Mouse (Mus musculus) cerebellum, adult 18-20 months (tissue): ENCODE measurements around the gene Klf7.

Experiments
- DNase-seq, 2 experiments: peaks; one replicate each; pipeline ENCODE4 v3.0.0; 2021

Klf7 gene

DNA sequence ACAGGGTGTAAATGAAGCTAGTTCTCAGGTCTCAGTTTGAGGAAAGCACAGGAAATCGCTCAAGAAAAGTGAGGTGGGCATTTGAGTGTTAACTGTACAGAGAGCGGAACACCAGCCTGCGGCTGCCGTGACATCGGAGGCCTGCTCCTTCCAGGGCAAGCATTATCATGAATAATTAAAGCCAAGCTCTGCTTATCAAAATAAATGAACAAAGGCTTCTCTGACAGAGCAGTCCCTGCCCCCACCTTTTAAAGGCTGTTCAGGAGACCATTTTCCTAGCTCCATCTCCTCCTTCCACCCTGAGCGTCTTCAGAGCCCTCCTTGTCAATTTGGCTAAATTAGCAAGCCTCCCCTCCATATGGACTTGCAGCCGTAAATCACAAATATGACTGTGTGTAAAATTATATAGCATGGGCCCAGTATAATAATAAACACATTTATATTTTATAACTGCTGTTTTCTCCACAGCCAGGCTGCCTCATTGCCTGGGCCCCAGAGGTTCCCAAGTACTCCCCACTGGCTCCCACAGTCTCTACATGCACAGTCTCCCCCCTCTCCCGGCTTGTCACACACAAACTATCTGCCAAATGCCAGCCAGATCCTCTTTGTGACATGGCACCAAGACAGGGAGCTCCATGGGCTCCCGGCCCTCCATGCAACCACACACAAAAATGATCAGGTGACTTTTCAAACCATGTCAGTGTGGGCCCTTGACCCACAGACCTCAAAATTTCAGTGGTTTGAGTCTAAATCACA, 61.2 kb downstream of the Klf7 start:
- DNase-seq, result peak in 1 of 2 experiments; percentile 27

DNA sequence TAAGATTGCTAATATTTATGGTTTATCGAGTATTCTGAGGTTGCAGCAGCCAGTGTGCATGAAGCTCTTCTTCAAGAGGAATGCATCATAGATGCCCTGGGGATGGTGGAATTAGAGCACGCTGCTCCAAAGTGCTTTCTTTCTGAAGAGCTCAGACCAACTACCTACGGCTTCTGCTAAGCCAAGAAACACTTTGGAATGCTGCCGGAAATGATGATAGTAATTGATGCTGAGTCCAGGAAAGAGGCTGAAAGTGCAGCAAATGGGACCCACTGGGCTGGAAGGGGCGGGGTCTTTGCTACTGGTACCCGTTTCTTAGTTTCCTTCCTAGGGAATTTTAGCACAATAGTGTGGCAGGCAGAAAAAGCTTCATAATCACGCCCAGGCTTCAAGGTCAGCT, 62.0 kb downstream of the Klf7 start:
- DNase-seq, result peak in 1 of 2 experiments; percentile 30

DNA sequence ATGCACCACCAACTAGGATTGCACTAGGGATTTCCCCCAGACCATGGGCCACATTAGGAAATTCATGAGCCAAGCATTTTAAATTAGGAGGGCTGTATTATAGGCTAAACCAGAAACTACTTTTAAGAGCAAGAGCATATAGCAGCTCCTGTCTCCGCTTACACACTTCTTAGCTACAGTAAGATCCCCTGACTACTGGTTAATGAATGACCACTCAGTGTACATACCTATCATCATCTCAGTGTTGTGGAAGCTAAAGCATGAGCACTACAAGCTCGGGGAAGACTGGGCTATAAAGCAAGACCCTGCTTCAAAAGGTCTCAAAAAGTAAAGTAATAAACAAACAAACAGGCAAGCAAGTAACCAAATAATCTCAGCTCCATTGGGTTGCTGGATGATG, 65.5 kb downstream of the Klf7 start:
- no peak for DNase-seq

DNA sequence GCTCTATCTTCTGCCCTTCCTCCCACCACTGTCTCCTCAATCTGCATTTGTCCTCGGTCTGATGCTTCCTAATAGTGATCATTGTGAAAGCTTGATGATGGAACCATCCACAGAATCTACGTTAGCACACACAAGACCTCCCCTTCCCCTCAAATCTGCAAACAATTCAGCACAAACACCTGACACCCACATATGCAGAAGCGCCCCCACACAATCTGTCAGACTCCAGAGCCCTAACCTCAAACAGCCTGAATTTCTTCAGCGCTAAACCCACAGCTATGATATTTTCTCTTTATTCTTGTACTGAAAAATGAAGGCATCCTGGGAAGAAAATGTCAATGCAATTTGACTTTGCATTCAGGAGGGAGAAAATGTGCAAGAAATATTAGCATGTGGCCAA, 66.1 kb downstream of the Klf7 start:
- DNase-seq, result no peak

DNA sequence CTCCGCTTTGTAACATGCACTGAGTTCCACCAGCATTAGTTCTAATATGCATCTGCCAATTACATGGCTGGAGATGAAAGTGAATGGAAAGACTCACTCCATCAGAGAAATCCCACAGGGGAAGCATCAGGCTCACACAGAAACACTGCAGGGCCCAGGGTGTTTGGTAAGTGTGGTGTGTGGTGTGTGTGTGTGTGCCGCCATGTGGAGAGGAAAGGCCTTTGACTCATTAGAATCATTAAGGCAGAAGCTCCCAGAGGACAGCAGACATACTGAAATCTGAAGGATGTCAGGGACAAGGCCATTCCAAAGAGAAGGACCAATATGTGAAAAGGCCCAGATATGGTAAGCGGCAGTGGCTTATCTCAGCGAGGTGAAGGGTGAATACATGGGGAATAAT, 66.9 kb downstream of the Klf7 start:
- no peak for DNase-seq

DNA sequence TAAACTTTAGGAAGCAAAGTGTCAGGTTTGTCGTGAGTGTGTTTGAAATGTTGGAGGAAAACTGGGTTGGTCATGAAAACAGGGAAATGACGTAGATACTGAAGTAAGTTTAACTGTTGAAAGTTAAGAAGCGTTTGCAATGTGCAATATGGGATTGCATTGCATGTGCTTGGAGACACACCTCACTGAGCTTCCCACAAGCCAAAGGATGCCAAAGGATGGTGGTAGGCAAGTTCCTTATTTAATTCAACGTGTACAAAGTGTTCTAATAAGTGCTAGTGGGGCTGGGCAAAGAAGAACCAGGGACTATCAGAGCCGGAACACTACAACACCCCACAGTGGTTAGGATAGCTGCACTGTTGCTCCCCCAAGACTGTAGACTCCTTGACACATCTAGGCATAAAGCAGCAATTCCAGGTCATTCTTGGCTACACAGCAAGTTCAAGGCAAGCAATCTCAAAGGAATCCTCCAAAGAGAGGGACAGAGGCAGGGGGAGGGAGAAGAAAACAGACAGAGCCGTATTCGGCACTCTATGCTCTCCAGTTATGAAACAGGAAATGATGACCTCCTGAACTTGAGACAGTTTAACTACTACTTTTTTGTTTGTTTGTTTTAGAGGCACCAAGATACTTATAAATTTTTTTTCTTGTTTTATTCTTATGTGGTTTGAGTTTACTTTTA, 69.9 kb downstream of the Klf7 start:
- DNase-seq, result no peak

DNA sequence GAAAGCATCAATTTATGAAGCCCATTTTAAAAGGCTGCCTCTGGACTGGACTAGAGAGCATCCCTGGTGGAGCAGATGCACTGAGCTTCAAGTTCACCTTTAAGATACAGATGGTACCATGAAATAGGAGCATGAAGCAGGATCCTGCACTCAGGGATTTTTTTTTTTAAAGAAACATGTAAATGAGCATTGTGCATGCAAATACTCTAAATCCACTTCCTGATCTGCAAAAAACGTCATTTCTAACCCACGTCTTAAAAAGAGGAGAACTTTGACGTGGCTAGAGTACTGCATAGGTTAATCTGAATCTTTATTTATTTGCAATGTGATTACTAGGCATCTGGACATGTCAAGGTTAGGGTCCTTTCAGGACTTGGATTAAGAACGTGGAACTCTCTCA, 73.5 kb downstream of the Klf7 start:
- no peak for DNase-seq

DNA sequence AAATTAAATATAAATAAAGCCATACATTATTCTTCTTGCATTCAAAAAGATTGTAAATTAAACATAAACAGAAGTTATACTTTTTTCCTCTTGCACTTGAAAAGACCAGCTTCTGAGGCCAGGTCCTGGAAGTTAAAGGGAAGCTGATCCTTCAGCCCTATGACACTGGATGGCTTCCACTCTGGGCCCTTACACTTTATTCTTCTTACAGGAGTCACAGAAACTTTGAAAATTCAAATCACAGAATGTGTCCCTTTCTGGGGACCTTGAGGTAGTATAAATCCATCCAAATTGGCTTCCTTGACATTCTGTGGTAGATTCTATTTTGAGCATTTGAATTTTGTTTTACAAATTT, 75.3 kb downstream of the Klf7 start:
- no peak for DNase-seq

DNA sequence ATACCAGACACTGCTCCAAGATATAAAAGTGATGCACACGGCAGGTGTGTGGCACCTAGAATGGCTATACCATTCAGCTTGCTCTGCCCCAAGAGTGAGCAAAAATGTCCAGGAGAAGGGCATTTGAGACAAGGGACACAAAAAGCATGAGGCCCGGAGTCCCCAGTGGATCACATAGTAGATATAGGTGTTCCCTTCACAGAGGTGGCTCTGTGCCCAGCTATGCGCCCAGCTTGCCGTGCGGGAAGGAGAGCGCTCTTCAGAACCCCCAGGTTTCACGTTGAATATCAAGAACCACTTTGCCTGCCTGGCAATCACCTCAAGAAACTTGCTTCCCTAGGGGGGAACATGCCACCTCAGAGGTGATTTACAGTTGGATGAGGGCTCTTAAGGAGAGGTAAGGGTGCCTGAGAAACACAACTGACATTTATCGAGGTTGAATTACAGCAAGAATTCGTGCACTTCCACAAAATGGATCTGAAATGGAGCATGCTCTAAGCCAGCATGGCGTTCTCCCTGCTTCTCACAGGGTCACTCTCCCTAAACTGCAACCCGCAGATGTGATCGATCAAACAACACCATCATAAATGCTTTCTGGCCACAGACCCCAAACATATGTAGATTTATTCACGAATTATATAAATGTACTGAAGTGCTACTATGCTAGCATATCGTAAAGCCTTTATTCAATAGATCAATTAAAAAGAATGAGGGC, 75.8 kb downstream of the Klf7 start:
- DNase-seq, result peak; percentile 22 to 40

DNA sequence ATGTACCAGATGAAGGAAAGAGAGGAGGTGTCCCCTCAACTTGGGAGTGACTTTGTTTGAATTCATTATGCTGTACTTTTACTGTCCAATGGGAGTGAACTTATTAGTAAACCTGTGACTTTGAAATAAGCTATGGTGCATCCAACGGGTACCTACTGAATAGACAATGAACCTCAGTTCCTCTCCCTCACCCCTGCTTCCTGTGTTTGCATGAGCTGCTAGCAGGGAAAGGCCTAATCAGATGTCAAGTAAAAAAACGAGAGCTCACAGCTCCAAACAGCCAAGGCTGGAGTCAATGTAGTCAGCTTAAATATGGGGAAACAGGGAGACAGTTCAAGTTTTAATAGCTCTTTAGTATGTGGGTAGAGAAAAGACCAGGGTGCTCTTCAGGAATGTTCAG, 77.5 kb downstream of the Klf7 start:
- no peak for DNase-seq

DNA sequence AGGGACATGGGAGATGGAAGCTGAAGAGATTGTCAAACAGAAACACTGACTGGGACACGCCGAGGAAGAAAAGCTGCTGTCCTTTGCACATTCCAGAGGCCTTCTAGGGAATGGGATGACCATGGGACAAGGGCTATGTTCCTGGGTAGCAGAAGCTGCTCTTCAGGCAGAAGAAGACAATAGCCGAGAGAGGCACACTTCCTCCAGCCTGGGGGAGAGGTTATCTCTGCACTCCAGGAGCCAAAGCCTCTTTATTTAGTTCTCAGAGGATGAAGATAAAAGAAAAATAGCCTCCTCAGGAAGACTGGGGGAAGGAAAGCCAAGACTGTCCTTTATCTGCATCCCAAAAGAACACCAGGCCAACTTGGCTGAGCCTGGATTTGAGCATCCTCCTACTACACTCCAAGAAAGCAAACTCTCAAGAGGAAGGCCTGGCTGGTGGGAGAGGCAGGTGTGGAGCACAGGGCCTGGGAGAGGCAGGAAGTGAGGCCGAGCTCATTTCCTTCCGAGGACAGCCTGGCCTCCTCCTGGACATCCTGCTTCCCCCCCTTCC, 81.2 kb downstream of the Klf7 start:
- DNase-seq, result no peak

DNA sequence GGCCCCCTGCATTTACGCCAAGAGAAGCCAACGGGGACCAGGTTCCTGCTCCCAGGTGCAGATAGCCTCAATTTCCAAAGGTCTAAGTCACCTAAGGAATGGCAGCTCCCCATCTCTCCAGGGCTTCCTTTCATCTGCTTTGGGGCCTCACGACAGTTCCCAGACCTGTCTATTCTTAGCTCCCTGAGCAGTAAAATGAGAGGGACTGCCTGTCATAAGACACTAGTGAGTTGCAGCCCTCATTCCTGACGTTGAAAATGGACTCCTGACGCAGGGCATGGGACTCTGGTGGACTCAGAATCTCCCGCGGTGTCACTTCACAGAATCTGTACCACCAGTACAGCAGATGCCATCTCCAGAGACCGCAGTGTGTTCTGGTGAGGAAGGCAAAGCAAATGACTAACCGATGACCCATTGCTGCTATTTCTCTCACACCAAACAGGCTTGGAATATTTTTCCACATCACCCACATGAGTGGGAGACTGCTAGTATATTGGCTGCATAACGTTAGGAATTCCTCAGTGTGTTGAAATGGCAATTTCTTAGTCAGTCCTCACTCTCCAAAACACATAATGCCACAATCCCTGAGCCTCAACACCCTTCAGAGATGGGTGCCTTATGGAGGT, 81.9 kb downstream of the Klf7 start:
- no peak for DNase-seq

DNA sequence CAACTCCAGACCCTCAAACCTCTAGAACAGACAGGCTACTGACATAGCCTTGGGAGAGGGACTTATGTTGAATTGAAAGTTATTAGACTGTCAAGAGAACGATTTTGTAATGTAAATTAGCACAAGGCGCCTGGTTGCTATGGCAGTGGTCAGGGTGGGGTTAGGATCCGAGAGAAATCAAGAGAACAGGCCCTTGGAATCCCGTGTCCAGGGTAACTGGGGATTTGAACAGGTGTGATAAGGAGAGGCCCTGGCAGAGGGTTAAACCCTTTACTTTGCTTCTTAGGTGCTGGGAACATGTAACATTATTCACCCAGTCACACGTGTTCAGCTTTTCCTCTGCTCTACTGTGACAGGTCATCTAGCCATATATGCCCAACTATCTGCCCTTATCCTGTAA, 83.7 kb downstream of the Klf7 start:
- no peak for DNase-seq

DNA sequence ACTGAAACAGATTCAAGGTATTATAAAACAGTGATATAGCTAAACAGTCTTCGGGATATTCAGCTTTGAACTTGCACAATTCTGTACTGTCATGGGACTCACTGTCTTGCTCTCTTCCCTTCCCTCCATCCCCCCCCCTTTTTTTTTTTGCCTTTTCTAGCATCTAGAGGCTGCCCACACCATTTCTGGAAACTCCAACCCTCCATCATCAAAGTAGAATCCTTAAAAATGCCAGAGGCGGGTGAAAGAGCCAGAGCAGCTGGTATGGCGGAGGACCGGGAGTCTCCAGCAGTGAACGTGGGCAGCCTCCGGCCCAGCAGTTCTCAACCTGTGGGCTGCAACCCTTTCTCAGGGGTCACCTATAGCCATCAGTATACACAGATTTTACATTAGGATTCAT, 84.3 kb downstream of the Klf7 start:
- no peak for DNase-seq

DNA sequence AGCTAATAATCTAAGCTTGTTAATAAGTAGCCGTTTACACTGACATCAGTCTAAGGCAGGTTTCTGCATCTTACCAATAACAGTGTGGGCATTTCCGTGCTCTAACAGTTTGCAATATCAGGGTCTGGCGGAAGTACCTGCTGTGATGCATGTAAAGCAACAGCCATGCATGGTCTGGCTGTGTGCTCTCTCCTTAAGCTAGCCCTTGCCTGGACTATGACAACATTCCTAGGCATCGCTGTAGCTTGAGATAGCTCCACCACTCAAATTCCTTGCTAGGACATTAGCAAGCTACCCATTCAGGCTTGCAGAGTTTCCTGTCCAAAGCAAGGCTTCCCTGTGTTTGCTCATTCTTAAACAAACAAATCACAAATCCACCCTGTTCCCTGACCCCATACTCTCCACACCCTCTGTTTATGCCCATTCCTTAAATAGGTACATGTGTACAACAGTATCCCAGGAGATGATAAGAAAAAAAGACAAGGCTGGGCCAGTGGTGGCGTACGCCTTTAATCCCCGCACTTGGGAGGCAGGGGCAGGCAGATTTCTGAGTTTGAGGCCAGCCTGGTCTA, 85.1 kb downstream of the Klf7 start:
- DNase-seq, result no peak

DNA sequence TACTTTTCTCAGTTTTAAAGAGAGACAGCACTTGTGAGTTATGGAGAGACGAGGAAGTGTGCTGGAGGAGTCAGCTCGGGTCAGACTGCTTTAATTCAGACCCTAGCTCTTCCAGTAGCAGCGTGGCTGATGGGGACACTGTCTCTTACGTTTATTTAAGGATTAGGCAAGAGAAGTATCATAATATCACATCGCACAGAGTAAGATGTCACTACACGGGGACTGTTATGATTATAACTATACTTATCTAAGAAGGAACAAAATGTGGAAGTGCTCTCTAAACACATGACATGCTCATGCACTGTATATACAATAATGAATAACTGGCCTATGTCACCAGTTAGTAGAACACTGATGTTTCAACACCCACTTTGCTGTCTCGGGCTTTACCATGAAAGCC, 86.3 kb downstream of the Klf7 start:
- DNase-seq, result no peak

DNA sequence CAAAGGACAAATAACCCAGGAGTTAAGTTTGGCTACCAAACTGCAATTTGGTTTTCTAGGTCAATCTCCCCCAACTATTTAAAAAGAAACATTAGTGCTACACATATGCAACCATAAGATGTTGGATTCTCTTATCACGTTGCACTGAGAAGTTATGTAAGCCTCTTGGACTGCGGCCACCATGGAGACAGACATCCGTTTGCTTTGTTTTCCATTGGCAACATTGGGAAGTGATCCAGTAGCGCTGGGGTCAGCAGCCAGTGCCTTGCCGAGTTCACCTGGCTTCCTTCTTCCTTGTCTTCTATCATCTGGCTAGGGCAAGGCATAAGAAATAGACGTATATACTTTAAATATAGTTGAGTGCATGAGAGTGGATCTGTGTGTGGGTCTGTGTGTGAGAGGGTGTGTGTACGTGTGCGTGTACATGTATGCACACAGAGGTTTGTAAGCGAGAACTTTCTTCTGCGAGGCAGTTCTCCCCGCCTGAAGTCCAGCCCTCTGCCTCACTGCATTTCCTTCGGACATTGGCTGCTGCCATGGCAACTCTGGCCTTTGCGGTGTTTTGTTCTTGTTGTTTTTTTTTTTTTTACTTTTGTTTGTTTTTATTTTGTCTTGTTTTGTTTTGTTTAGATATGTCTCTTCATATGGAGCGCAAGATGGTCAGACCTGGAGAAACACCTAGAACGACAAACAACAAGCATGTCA, 86.8 kb downstream of the Klf7 start:
- DNase-seq, result peak; percentile 48 to 54

DNA sequence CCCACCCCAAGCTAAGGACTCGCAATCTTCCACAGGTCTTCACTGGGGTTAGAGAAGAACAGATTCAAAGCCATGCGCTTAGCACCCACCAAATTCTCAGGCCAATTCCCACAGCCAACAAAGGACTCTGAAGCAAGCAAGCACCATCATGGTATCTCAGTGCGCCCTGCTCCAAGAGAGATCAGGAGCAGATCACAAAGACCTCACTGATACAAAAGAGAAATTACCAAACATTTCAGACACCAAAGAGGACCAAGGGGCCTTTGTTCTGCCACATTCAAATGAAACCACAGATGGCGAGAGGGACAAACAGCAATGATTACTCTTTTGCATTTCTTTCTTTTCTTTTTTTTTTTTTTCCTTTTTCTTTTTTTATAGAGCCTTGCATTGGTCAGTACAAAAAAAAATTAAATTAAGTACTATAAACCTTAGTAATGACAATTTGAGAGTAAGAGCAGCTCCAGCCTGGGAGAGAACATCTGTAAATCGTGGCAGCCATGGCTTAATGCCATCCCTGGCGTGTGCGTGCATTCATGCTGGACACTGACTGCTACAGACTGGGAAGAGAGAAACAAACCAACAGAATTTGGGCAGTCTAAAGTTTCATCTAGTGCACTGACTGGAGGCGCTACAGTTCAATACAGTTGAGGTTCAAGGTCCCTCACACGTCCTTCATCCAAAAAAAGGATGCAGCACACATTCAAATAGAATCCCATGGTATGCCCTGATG, 89.4 kb downstream of the Klf7 start:
- DNase-seq, result no peak

DNA sequence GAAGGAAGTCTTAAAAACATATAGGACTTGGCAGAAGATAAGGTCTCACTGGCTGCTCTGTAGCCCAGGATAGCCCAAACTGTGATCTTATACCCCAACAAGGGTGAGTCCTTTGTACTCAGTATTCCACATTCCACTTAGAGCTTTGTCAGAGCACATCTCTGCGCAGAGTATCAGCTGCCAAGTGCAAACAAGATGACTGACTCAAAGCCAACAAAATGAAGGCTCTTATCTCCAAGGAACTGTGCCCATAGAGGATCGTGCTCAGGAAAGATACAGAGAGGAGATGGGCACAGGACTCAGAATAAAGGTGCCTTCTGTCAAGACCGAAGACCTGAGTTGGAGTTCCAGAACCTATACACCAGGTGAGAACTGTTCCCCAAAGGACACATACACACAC, 100.1 kb downstream of the Klf7 start:
- DNase-seq, result no peak

DNA sequence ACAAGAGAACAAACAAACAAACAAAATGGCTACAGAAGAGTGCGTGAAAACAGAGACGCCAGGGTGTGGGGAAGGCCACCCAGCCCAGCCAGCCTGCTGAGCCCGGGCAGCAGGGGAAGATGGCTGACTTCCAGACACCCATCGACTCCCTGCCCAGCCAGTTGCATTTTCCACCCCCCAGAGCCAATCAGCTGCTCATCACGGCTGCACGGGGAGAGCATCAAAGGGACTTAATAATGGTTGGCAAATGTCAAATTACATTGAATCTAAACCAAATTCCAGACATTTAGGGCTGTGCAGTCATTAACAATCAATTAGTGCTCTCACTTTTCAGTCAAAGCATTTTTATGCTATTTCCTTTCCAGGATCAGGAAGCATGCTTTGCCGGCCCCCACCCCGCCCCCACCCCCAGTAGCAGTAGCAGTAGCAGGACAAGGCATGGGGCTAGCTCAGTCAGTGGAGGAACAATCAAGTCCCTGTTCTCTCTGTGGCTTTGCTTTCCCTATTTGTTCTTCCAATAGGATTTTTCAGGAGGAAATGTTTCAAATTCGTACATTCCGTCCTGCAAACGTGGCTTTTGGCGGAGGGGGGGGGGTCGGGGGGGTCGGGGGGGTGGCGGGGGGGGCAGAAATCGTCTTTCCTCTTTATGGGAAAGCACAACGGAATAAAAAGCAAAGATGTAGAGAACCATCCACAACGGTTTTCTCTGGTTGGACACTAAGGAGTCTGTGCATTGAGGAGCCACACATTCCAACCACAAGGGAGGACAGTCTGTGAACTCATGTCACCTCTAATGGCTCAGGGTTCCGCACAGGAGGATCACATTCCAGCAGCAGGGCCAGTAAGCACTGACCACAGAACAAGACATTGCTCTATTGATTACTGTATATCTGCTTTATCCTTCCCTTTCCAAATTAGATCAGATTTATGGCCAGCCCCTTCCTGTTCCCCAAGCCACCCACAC, 101.1 kb downstream of the Klf7 start:
- DNase-seq, result peak; percentile 38 to 39
